Mouse (Mus musculus) layer of hippocampus, adult 9-11 months (tissue): ENCODE results near the gene Cabp2.
"Not testable (repeated sequence)": the region's sequence is repeated elsewhere in the genome, so short reads cannot be mapped to it uniquely, and the experiment has no call there.

Experiments
- DNase-seq: peaks from one replicate; pipeline ENCODE4 v3.0.0; 2022

Gene Cabp2

GRCm38 (mm10) chr19:4056727-4057126 is 24.7 kb upstream of the Cabp2 start:
- no peak for DNase-seq

DNA sequence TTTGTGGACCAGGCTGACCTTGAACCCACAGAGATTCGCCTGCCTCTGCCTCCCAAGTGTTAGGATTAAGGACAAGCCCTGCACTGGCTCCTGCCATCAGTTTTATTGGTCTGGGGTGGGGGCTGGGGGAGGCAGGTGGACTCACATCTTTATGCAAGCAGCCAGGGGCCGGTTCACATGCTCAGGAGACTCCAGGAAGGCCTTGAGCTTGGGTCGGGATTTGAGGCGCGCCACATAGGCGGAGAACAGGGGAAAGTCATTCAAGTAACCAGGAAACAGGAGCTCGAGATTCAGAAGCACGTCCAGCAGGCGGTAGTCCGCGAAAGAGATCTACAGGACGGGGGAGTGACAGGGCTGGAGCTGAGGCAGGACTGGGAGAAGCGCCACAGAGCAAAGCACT is 24.0 kb upstream of the Cabp2 start:
- DNase-seq = no peak

DNA sequence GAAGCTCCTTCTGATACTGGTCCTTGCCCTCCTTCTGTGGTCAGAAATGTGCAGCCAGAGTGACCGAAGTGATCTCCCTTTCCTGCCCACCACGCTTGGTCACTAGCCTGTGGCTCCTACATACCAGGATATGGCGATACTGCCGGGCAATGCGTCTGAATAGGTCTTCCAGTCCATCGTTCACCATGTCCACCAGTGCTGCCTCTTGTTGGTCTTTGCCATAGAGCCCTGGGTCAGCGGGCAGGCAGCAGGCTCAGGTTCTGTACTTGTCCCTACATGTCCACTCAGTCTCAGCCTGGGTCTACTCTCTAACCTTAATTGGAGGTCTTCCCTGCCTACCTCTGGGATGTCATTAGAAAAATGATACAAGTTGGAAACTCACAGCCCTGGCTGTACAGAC is 23.4 kb upstream of the Cabp2 start:
- DNase-seq = no peak

- DNase-seq = no peak
Observed at GRCm38 (mm10) chr19:4058581-4058980, 22.8 kb upstream of the Cabp2 start.

GRCm38 (mm10) chr19:4059069-4059740 is 22.2 kb upstream of the Cabp2 start, which contains the start of gene Gstp3:
Gene Gstp3, minus strand, starts transcription at chr19:4059569.
- DNase-seq = no peak

GRCm38 (mm10) chr19:4060044-4060898 is 21.1 kb upstream of the Cabp2 start:
- DNase-seq = not testable (repeated sequence)

- no peak for DNase-seq
Observed at GRCm38 (mm10) chr19:4060899-4061465, 20.4 kb upstream of the Cabp2 start.

DNA sequence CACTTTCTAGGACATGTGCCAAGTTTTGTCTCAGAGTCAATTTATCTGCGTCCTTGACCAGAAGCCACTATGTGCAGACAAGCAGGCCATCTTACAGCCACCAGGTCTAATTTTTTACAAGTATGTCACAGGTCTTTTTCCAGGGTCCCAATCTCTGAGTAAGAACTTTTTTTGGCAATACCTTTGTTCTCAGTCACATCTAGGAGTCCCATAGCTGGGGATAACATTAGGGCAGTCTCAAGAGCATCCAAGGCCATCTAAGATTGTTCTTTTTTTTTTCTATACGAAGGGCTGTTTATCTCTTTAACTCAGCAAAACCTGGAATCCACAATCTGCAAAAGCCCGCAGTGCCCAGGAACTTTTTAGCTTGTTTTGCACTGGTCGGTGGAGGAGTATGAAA is 18.0 kb upstream of the Cabp2 start:
- DNase-seq = not testable (repeated sequence)

DNA sequence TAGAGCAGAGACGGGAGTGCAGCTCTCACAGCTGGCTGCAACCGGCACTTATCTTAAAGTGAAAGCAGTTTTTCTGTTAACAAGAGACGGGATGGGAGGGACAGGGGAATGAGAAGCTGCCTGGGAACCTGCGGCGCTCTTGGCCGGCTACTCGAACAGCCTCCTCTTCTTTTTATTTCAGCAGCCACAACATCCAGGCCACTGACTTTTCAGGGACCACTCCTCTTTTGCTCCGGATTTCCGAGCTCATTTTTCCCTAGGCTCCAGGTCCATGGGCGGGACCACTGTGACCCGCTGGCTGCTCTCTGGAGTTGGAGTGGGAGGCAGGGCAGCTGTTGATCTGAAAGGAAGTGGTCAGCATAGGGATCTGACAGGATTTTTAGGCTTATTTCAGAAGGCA is 16.9 kb upstream of the Cabp2 start:
- DNase-seq = not testable (repeated sequence)

DNA sequence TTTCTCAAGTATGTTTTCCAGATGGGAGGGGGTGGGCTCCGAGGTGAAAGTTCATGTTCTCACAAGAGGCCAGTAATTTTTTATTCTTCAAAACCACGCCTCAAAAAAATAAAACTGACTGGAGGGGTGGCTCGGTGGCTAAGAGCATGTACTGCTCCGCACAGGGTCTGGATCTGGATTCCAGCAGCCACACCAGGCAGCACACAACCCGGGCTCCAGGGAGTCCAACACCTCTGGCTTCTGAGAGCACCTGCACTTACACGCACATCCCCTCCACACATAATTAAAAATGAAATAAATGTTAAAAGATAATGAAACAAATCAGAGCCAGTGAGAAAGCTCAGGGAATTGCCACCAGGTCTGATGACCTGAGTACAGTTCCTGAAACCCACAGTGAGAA is 15.1 kb upstream of the Cabp2 start:
- no peak for DNase-seq

DNA sequence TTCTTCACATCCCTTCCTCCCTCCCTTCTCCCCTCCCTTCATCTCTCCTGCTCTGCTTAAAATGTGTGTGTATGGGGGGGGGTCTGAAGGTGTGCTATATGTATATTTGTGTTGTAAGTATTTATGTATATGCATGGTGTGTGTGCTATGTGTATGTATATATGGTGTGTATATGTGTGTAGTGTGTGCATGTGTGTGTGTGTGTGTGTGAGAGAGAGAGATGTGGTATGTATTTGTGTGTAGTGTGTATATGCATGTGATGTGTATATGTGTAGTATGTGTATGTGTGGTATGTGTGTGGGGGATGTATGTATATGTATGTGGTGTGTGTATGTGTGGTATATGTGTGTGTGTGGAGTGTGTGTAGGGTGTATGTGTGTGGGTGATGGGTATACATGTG is 14.5 kb upstream of the Cabp2 start:
- no peak for DNase-seq

- DNase-seq = not testable (repeated sequence)
Observed at GRCm38 (mm10) chr19:4068242-4068641, 13.1 kb upstream of the Cabp2 start.

DNA sequence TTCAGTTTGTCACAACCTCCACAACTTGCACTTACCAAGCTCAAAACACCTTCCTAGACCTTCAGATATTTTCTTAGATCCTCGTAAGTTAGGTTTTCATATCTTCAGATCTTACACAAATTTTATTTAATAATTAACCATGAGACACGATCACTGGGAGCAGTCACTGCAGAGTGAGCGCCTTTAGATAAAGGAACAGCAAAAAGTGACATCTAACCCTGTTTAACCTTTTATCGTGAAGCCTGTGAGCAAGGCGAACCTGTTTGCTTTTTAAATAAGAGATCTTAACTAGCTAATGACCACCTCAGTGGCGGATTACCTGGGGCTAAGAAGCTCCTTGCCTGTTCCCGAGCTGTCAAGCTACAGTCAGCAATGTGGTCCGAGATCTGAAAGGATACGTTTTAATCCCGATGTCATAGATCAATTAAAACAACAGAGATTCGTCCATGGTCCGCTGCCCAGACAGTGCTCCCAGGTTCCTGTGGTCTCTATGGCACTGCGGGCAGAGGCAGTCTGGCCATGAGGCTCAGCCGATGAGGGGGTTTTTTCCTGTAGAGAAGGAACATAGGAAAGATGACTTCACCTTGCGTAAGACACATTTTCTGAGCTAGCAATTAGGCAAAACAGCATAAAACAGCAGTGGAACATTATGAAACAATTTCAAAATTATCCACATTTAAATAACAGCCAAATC is 12.5 kb upstream of the Cabp2 start:
- DNase-seq = no peak

GRCm38 (mm10) chr19:4070311-4070710 is 11.1 kb upstream of the Cabp2 start:
- DNase-seq = no peak

GRCm38 (mm10) chr19:4070756-4071155 is 10.6 kb upstream of the Cabp2 start:
- DNase-seq = no peak

- no peak for DNase-seq
Observed at GRCm38 (mm10) chr19:4071406-4071805, 10.0 kb upstream of the Cabp2 start.

- DNase-seq = no peak
Observed at GRCm38 (mm10) chr19:4072706-4073424, 8.5 kb upstream of the Cabp2 start.

DNA sequence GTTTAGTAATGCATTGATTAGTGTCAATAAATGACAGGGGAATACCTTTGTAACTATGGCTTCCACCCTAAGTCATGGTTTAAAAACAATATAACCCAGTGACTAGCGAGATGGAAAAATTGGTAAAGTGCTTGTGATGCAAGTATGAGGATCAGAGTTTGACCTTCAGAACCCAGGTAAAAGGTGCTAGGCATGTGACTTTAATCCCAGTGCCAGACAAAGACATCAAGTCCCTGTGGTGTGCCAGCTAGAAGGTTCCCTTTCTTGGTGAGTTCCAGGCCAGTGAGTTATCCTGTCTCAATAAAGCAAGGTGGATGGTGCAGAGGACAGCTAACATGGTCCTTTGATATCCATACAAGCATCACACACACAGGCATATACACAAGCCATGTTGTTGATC is 5.8 kb upstream of the Cabp2 start:
- no peak for DNase-seq

GRCm38 (mm10) chr19:4079594-4079993 is 1.8 kb upstream of the Cabp2 start:
- no peak for DNase-seq

GRCm38 (mm10) chr19:4080511-4081009 is 818 bp upstream of the Cabp2 start:
- DNase-seq = no peak

GRCm38 (mm10) chr19:4082219-4082965 is 1.0 kb downstream of the Cabp2 start:
- DNase-seq = no peak

- DNase-seq = no peak
Observed at GRCm38 (mm10) chr19:4083316-4083715, 1.9 kb downstream of the Cabp2 start.
